Mouse (Mus musculus): ENCODE results near the gene Gm16368. TPM values are rescaled to one million over a fixed set of nuclear protein-coding genes. Genes with fewer than 3 reads are reported as not detected.
"Not testable (repeated sequence)": the region's sequence is repeated elsewhere in the genome, so short reads cannot be mapped to it uniquely, and the experiment has no call there.

Gene Gm16368
- not detected in 2 replicates for polyA plus RNA-seq (2012; ENCODE audit: insufficient read depth, low replicate concordance)

- not testable (repeated sequence) for H3K36me3 ChIP-seq (replicated peaks; ENCODE audit: low read length); H3K4me1 ChIP-seq; H3K27me3 ChIP-seq (replicated peaks); H3K9me3 ChIP-seq; H3K4me3 ChIP-seq (replicated peaks)
Observed at GRCm38 (mm10) chr12:88083397-88083796, at the start of gene Gm16368. Gene Gm16368, plus strand, starts transcription at chr12:88083697.

GRCm38 (mm10) chr12:88039062-88039461 is 44.4 kb upstream of the Gm16368 start:
- not testable (repeated sequence) for H3K36me3 ChIP-seq (replicated peaks; ENCODE audit: low read length); H3K4me3 ChIP-seq (replicated peaks); H3K9me3 ChIP-seq; H3K27me3 ChIP-seq (replicated peaks); H3K4me1 ChIP-seq

DNA sequence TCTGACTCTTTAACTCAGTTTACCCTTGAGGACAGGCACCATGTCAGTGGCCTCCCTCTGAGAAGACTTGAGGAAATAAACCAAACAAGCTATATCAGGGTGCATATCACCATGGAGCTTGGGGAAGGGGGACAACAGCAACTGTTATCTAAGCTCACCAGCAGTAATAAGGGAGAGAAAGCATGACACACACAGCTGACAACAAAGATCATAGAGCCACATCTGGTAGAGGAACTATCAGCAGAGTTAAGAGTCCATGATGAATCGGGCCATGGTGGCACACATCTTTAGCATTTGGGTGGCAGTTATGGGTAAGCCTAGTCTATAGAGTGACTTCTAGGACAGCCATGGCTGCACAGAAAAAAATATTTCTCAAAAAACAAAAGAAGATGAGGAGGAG is 43.8 kb upstream of the Gm16368 start:
- not testable (repeated sequence) for H3K4me1 ChIP-seq; H3K9me3 ChIP-seq; H3K4me3 ChIP-seq (replicated peaks)

GRCm38 (mm10) chr12:88045226-88045625 is 38.3 kb upstream of the Gm16368 start:
- not testable (repeated sequence) for H3K27me3 ChIP-seq (replicated peaks); H3K9me3 ChIP-seq; H3K4me1 ChIP-seq; H3K36me3 ChIP-seq (replicated peaks; ENCODE audit: low read length); H3K4me3 ChIP-seq (replicated peaks)

More for the DNA sequence above, 43.8 kb upstream of the Gm16368 start:
- H3K36me3 ChIP-seq (replicated peaks; ENCODE audit: low read length); H3K27me3 ChIP-seq (replicated peaks): not testable (repeated sequence)

Other genes starting within 250 kb of the Gm16368 start
- gene Gm2001, start 241.4 kb upstream of the Gm16368 start, polyA plus RNA-seq (2012; ENCODE audit: insufficient read depth, low replicate concordance) = not detected in 2 replicates
- not detected in 2 replicates for gene Gm2016, start 209.6 kb upstream of the Gm16368 start, polyA plus RNA-seq (2012; ENCODE audit: insufficient read depth, low replicate concordance)
- gene Gm2022, start 188.3 kb upstream of the Gm16368 start, polyA plus RNA-seq (2012; ENCODE audit: insufficient read depth, low replicate concordance) = not detected in 2 replicates
- gene Gm2035, start 163.8 kb upstream of the Gm16368 start, polyA plus RNA-seq (2012; ENCODE audit: insufficient read depth, low replicate concordance) = not detected in 2 replicates
- not detected in 2 replicates for gene Gm2042, start 129.6 kb upstream of the Gm16368 start, polyA plus RNA-seq (2012; ENCODE audit: insufficient read depth, low replicate concordance)
- not detected in 2 replicates for gene Gm2075, start 71.8 kb upstream of the Gm16368 start, polyA plus RNA-seq (2012; ENCODE audit: insufficient read depth, low replicate concordance)
- gene Gm6803, start 64.9 kb upstream of the Gm16368 start, polyA plus RNA-seq (2012; ENCODE audit: insufficient read depth, low replicate concordance) = not detected in 2 replicates
- not detected in 2 replicates for gene Gm2056, start 56.7 kb upstream of the Gm16368 start, polyA plus RNA-seq (2012; ENCODE audit: insufficient read depth, low replicate concordance)
- not detected in 2 replicates for gene Gm10436, start 98.4 kb downstream of the Gm16368 start, polyA plus RNA-seq (2012; ENCODE audit: insufficient read depth, low replicate concordance)
- gene Gm8332, start 166.4 kb downstream of the Gm16368 start, polyA plus RNA-seq (2012; ENCODE audit: insufficient read depth, low replicate concordance) = not detected in 2 replicates
- gene Gm5662, start 190.8 kb downstream of the Gm16368 start, polyA plus RNA-seq (2012; ENCODE audit: insufficient read depth, low replicate concordance) = not detected in 2 replicates
- gene Gm5039, start 240.3 kb downstream of the Gm16368 start, polyA plus RNA-seq (2012; ENCODE audit: insufficient read depth, low replicate concordance) = not detected in 2 replicates